Mouse (Mus musculus) MEL (cell line): ENCODE results near the gene Ankmy1. TPM values are rescaled to one million over a fixed set of nuclear protein-coding genes. Genes with fewer than 3 reads are reported as not detected.

Source experiments
- DNase-seq: peaks from one replicate; pipeline ENCODE4 v3.0.0; 2011; ENCODE audit warnings: low read depth, low spot score
- H3K27ac ChIP-seq: 2 replicates; pipeline ENCODE4 v1.5.1; 2012; ENCODE audit warnings: low read depth, mild to moderate bottlenecking, control low read depth, low read length, moderate library complexity; ENCODE audit not compliant: control insufficient read depth
- H3K27me3 ChIP-seq, 2 experiments: fragments of 150-350 bp in 1 of 2; sonication (generic) in 1 of 2; 2 replicates each; pipeline ENCODE4 v1.6.1; 2012; ENCODE audit warnings: low read length in 2 of 2, mild to moderate bottlenecking in 2 of 2, improper control_type of control experiment in 1 of 2, moderate library complexity in 1 of 2; ENCODE audit not compliant: insufficient read depth in 2 of 2, control insufficient read depth in 1 of 2
- H3K36me3 ChIP-seq, 2 experiments: 2 replicates each; pipeline ENCODE4 v1.6.1; 2012 to 2014; ENCODE audit warnings: low read length in 2 of 2, improper control_type of control experiment in 1 of 2, inconsistent platforms in 1 of 2, mild to moderate bottlenecking in 1 of 2; ENCODE audit not compliant: insufficient read depth in 2 of 2, control insufficient read depth in 1 of 2
- H3K4me1 ChIP-seq, 2 experiments: fragments of 150-350 bp in 1 of 2; sonication (generic) in 1 of 2; 2 replicates each; pipeline ENCODE4 v1.6.1; 2012; ENCODE audit warnings: low read length in 2 of 2, improper control_type of control experiment in 1 of 2, mild to moderate bottlenecking in 1 of 2; ENCODE audit not compliant: insufficient read depth in 2 of 2, control insufficient read depth in 1 of 2
- H3K4me3 ChIP-seq, 2 experiments: fragments of 150-350 bp in 1 of 2; sonication (generic) in 1 of 2; 2 replicates each; pipeline ENCODE4 v1.5.1; 2012; ENCODE audit warnings: low read depth in 2 of 2, low read length in 2 of 2, mild to moderate bottlenecking in 2 of 2, moderate library complexity in 2 of 2, control low read depth in 1 of 2, improper control_type of control experiment in 1 of 2; ENCODE audit not compliant: control insufficient read depth in 1 of 2, insufficient read depth in 1 of 2
- H3K79me2 ChIP-seq: 2 replicates; pipeline ENCODE4 v1.6.1; 2012; ENCODE audit warnings: mild to moderate bottlenecking, low read length, moderate library complexity; ENCODE audit not compliant: control insufficient read depth, poor library complexity, insufficient read depth
- H3K9ac ChIP-seq: 2 replicates; pipeline ENCODE4 v1.6.1; 2012; ENCODE audit warnings: low read depth, mild to moderate bottlenecking, control low read depth, low read length, moderate library complexity; ENCODE audit not compliant: control insufficient read depth, poor library complexity, severe bottlenecking
- H3K9me3 ChIP-seq: fragments of 150-350 bp; sonication (generic); replicated peaks from 2 replicates; pipeline ENCODE4 v1.6.1; 2012; ENCODE audit warnings: mild to moderate bottlenecking, low read length, improper control_type of control experiment, moderate library complexity; ENCODE audit not compliant: insufficient read depth
- BHLHE40 ChIP-seq: IDR thresholded peaks from 2 replicates; pipeline ENCODE4 v1.6.1; 2012; ENCODE audit warnings: low read depth, mild to moderate bottlenecking, inconsistent platforms, low read length, improper control_type of control experiment, borderline replicate concordance
- CHD1 ChIP-seq: IDR thresholded peaks from 2 replicates; pipeline ENCODE4 v1.6.1; 2012; ENCODE audit warnings: low read depth, mild to moderate bottlenecking, inconsistent platforms, low read length, improper control_type of control experiment
- ETS1 ChIP-seq: IDR thresholded peaks from 2 replicates; pipeline ENCODE4 v1.6.1; 2012; ENCODE audit warnings: low read depth, mild to moderate bottlenecking, inconsistent platforms, low read length, improper control_type of control experiment, moderate library complexity
- GATA1 ChIP-seq: IDR thresholded peaks from 2 replicates; pipeline ENCODE4 v1.6.1; 2011; ENCODE audit warnings: low read depth, low read length, improper control_type of control experiment
- KAT2A ChIP-seq: conservative IDR thresholded peaks from 2 replicates; pipeline ENCODE4 v1.6.1; 2012; ENCODE audit warnings: low read depth, low read length, improper control_type of control experiment, inconsistent platforms
- MAFK ChIP-seq: IDR thresholded peaks from 2 replicates; pipeline ENCODE4 v1.6.1; 2011; ENCODE audit warnings: low read depth, mild to moderate bottlenecking, low read length, improper control_type of control experiment, borderline replicate concordance
- NELFE ChIP-seq: IDR thresholded peaks from 2 replicates; pipeline ENCODE4 v1.6.1; 2011; ENCODE audit warnings: low read depth, low read length, improper control_type of control experiment
- NRF1 ChIP-seq: IDR thresholded peaks from 2 replicates; pipeline ENCODE4 v1.6.1; 2014; ENCODE audit warnings: low read depth, mild to moderate bottlenecking, inconsistent platforms, low read length, improper control_type of control experiment, moderate library complexity; ENCODE audit not compliant: poor library complexity, insufficient read depth, severe bottlenecking
- RAD21 ChIP-seq: IDR thresholded peaks from 2 replicates; pipeline ENCODE4 v1.6.1; 2011; ENCODE audit warnings: mild to moderate bottlenecking, low read depth, low read length, improper control_type of control experiment
- SMC3 ChIP-seq: IDR thresholded peaks from 2 replicates; pipeline ENCODE4 v1.6.1; 2011; ENCODE audit warnings: low read depth, low read length, improper control_type of control experiment
- TAL1 ChIP-seq: IDR thresholded peaks from 2 replicates; pipeline ENCODE4 v1.6.1; 2012; ENCODE audit warnings: mild to moderate bottlenecking, inconsistent platforms, low read length, moderate library complexity, mixed read lengths
- TCF12 ChIP-seq: IDR thresholded peaks from 2 replicates; pipeline ENCODE4 v1.6.1; 2014; ENCODE audit warnings: low read depth, mild to moderate bottlenecking, inconsistent platforms, low read length, improper control_type of control experiment, moderate library complexity
- UBTF ChIP-seq: IDR thresholded peaks from 2 replicates; pipeline ENCODE4 v1.6.1; 2012; ENCODE audit warnings: low read depth, mild to moderate bottlenecking, inconsistent platforms, low read length, improper control_type of control experiment, moderate library complexity, borderline replicate concordance; ENCODE audit not compliant: insufficient read depth
- USF1 ChIP-seq: IDR thresholded peaks from 2 replicates; pipeline ENCODE4 v1.6.1; 2014; ENCODE audit warnings: low read depth, mild to moderate bottlenecking, inconsistent platforms, low read length, improper control_type of control experiment, moderate library complexity
- ZC3H11A ChIP-seq: IDR thresholded peaks from 2 replicates; pipeline ENCODE4 v1.6.1; 2012; ENCODE audit warnings: low read depth, mild to moderate bottlenecking, inconsistent platforms, low read length, improper control_type of control experiment
- ZKSCAN1 ChIP-seq: IDR thresholded peaks from 2 replicates; pipeline ENCODE4 v1.6.1; 2012; ENCODE audit warnings: low read depth, mild to moderate bottlenecking, inconsistent platforms, low read length, improper control_type of control experiment, moderate library complexity
- ZNF384 ChIP-seq: IDR thresholded peaks from 2 replicates; pipeline ENCODE4 v1.6.1; 2012; ENCODE audit warnings: low read depth, mild to moderate bottlenecking, inconsistent platforms, low read length, improper control_type of control experiment
- polyA plus RNA-seq, 2 experiments: library from polyadenylated mRNA; stranded (reverse) in 1 of 2; unstranded in 1 of 2; fragments of >175 nt in 1 of 2; fragments of >200 nt in 1 of 2; gene quantifications; 2 replicates each; pipeline versions ENCODE4 v1.2.1 to v1.2.4; 2012; ENCODE audit warnings: low replicate concordance in 2 of 2, low read depth in 1 of 2; ENCODE audit not compliant: insufficient read length in 2 of 2, insufficient read depth in 1 of 2, missing spikeins in 1 of 2
- total RNA-seq: library from RNA; depleted of rRNA; stranded (reverse); fragments of 300-350 nt; gene quantifications from 2 replicates; pipeline ENCODE4 v1.2.3, GENCODE M21; 2012

The Ankmy1 gene
- total and polyA plus RNA-seq, 3 experiments = 0.08 TPM; not detected in 2

DNA sequence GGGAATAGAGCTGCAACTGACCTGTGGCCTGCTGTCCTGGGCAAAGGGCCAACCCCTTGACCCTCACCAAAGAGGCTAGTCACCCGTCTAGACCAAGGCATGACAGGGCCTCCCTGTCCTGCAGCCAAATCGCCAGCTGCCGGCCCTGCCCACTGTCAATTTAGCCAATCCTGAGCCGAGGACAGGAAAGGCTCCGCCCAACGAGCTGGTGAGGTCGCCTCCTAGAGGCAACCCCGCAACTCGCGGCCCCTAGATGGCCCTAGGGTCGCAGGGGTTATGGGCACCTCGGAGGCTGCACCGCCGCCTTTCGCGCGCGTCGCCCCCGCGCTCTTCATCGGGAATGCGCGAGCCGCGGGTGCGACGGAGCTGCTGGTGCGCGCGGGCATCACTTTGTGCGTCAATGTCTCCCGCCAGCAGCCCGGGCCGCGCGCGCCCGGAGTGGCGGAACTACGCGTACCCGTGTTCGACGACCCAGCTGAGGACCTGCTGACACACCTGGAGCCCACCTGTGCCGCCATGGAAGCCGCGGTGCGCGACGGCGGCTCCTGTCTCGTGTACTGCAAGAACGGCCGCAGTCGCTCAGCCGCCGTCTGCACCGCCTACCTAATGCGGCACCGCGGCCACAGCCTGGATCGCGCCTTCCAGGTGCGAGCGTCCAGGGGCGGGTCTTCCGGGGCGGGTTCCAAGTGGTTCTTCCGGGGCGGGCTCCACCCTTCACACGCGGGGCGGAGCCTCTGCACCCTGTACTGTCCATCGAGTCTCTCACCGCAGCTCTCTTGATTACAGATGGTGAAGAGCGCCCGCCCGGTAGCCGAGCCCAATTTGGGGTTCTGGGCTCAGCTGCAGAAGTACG, 4.3 kb upstream of the Ankmy1 start, which contains the start of gene Dusp28 (continued):
- TF ChIP-seq UBTF (no peak), NRF1 (peak; percentile 21; the same call in 1 of the 2 replicates), USF1 (no peak; the same call in 1 of the 2 replicates)
- TF ChIP-seq, all 39 proteins: peak for 18

- peaks cover 0 to 25% of the 10 kb centered on the region in 2 experiments; a peak in 2 of 4 replicates for H3K36me3 ChIP-seq
- no peak for TF ChIP-seq CHD1
- no peak for TF ChIP-seq TAL1
- peak; percentile 13; the same call in 1 of the 2 replicates for TF ChIP-seq NELFE
- TF ChIP-seq ZKSCAN1 = no peak
- TF ChIP-seq GATA1 = no peak
- no peak for TF ChIP-seq ETS1
- no peak for DNase-seq
- H3K79me2 ChIP-seq = peaks cover 17% of the 10 kb centered on the region
- H3K4me1 ChIP-seq = peaks cover 11 to 28% of the 10 kb centered on the region in 2 experiments
- no peak overlapping the region for H3K4me3 ChIP-seq
- H3K27ac ChIP-seq = no peak overlapping the region
- H3K27me3 ChIP-seq = 0 out of 4 replicates have a peak, but pooled peaks cover 2 to 4% of the 10 kb centered on the region in 2 experiments
- H3K9ac ChIP-seq = no peak overlapping the region
- no peaks in the 10 kb centered on the region for H3K9me3 ChIP-seq
Measured at GRCm38 (mm10) chr1:92905703-92906310, 3.1 kb upstream of the Ankmy1 start.

- Histone ChIP-seq H3K27me3 (peaks cover 11 to 12% of the 10 kb centered on the region in 2 experiments), H3K9ac (no peak overlapping the region), H3K36me3 (peaks cover 0 to 13% of the 10 kb centered on the region in 2 experiments; a peak in 2 of 4 replicates), H3K9me3 (no peaks in the 10 kb centered on the region), H3K4me3 (no peak overlapping the region), H3K4me1 (peaks cover 4 to 12% of the 10 kb centered on the region in 2 experiments), H3K79me2 (peaks cover 5% of the 10 kb centered on the region; the same call in 1 of the 2 replicates), H3K27ac (no peak overlapping the region)
- TF ChIP-seq BHLHE40 = no peak
- no peak for TF ChIP-seq ZC3H11A
- TF ChIP-seq GATA1 = no peak
- no peak for TF ChIP-seq RAD21
- TF ChIP-seq TAL1 = no peak
- TF ChIP-seq SMC3 = no peak
- TF ChIP-seq KAT2A = no peak
- no peak for TF ChIP-seq CHD1
- TF ChIP-seq ZNF384 = no peak
- TF ChIP-seq MAFK = no peak
- TF ChIP-seq TCF12 = no peak
- DNase-seq = no peak
Measured at GRCm38 (mm10) chr1:92903627-92904026, 921 bp upstream of the Ankmy1 start.
